Mouse (Mus musculus): Measurements from ENCODE around the gene Dhh. TPM values are rescaled to one million over a fixed set of nuclear protein-coding genes. Genes with fewer than 3 reads are reported as not detected.

The Dhh gene
- total RNA-seq, 1 experiment from 2014 or later: not detected

GRCm38 (mm10) chr15:98917538-98918498 is 19.5 kb upstream of the Dhh start, which contains the start of gene Lmbr1l:
Gene Lmbr1l (minus strand): TSS chr15:98918231.
- peak; percentile 98 for ATAC-seq (replicated peaks; ENCODE audit: low read depth, poor library complexity, severe bottlenecking)

- no peak for ATAC-seq (replicated peaks; ENCODE audit: low read depth, poor library complexity, severe bottlenecking)
Observed at GRCm38 (mm10) chr15:98917091-98917490, 18.8 kb upstream of the Dhh start.

GRCm38 (mm10) chr15:98916016-98916415 is 17.7 kb upstream of the Dhh start:
- no peak for ATAC-seq (replicated peaks; ENCODE audit: low read depth, poor library complexity, severe bottlenecking)

GRCm38 (mm10) chr15:98914903-98915302 is 16.6 kb upstream of the Dhh start:
- ATAC-seq (replicated peaks; ENCODE audit: low read depth, poor library complexity, severe bottlenecking): no peak

GRCm38 (mm10) chr15:98904692-98905091 is 6.4 kb upstream of the Dhh start:
- ATAC-seq (replicated peaks; ENCODE audit: low read depth, poor library complexity, severe bottlenecking): 0 out of 2 replicates have a peak, but pooled peaks have one; percentile 45

GRCm38 (mm10) chr15:98902600-98902999 is 4.3 kb upstream of the Dhh start:
- ATAC-seq (replicated peaks; ENCODE audit: low read depth, poor library complexity, severe bottlenecking): no peak

GRCm38 (mm10) chr15:98901530-98901929 is 3.2 kb upstream of the Dhh start:
- ATAC-seq (replicated peaks; ENCODE audit: low read depth, poor library complexity, severe bottlenecking): no peak

GRCm38 (mm10) chr15:98897495-98897894 is 845 bp downstream of the Dhh start:
- ATAC-seq (replicated peaks; ENCODE audit: low read depth, poor library complexity, severe bottlenecking): no peak

GRCm38 (mm10) chr15:98895635-98896589 is 2.4 kb downstream of the Dhh start:
- no peak for ATAC-seq (replicated peaks; ENCODE audit: low read depth, poor library complexity, severe bottlenecking)

GRCm38 (mm10) chr15:98894746-98895634 is 3.4 kb downstream of the Dhh start:
- ATAC-seq (replicated peaks; ENCODE audit: low read depth, poor library complexity, severe bottlenecking): no peak

GRCm38 (mm10) chr15:98893940-98894745 is 4.2 kb downstream of the Dhh start, which contains the start of gene Rhebl1:
Gene Rhebl1 (minus strand): TSS chr15:98894540.
- ATAC-seq (replicated peaks; ENCODE audit: low read depth, poor library complexity, severe bottlenecking): 0 out of 2 replicates have a peak, but pooled peaks have one; percentile 17

- ATAC-seq (replicated peaks; ENCODE audit: low read depth, poor library complexity, severe bottlenecking): no peak
Observed at GRCm38 (mm10) chr15:98893036-98893435, 5.3 kb downstream of the Dhh start.

GRCm38 (mm10) chr15:98891907-98892606 is 6.3 kb downstream of the Dhh start:
- ATAC-seq (replicated peaks; ENCODE audit: low read depth, poor library complexity, severe bottlenecking): peak; percentile 89

GRCm38 (mm10) chr15:98891198-98891742 is 7.1 kb downstream of the Dhh start:
- ATAC-seq (replicated peaks; ENCODE audit: low read depth, poor library complexity, severe bottlenecking): no peak

- ATAC-seq (replicated peaks; ENCODE audit: low read depth, poor library complexity, severe bottlenecking): no peak
Observed at GRCm38 (mm10) chr15:98887526-98887925, 10.8 kb downstream of the Dhh start.

- no peak for ATAC-seq (replicated peaks; ENCODE audit: low read depth, poor library complexity, severe bottlenecking)
Observed at GRCm38 (mm10) chr15:98886667-98887387, 11.5 kb downstream of the Dhh start.

- ATAC-seq (replicated peaks; ENCODE audit: low read depth, poor library complexity, severe bottlenecking): no peak
Observed at GRCm38 (mm10) chr15:98884106-98884505, 14.2 kb downstream of the Dhh start.

Data from common myeloid progenitor, adult 5-6 weeks (primary cell).